Mouse (Mus musculus): ENCODE data around the gene Vmn2r19. TPM values are rescaled to one million over a fixed set of nuclear protein-coding genes. Genes with fewer than 3 reads are reported as not detected.

Gene Vmn2r19
- polyA plus RNA-seq, 2 experiments, result not detected

- no peak overlapping the region for H3K4me2 ChIP-seq (replicated peaks; ENCODE audit: low read depth, low read length, severe bottlenecking)
- no peak for DNase-seq (ENCODE audit: low spot score)
- H3K9ac ChIP-seq (ENCODE audit: low read depth, low read length, severe bottlenecking), result no peak overlapping the region
- no peaks in the 10 kb centered on the region for H3K27me3 ChIP-seq (ENCODE audit: control insufficient read depth, insufficient read depth, low read length)
- no peaks in the 10 kb centered on the region for H3K4me1 ChIP-seq (ENCODE audit: control insufficient read depth, insufficient read depth, low read length)
- no peak for ATAC-seq (ENCODE audit: low FRiP score, low read depth)
- no peaks in the 10 kb centered on the region for H3K9me3 ChIP-seq (ENCODE audit: control insufficient read depth, low read length)
- TF ChIP-seq POLR2A (IDR thresholded peaks at IDR 0.05; ENCODE audit: borderline replicate concordance, extremely low read depth, insufficient read depth, insufficient read length), result no peak
- H3K4me3 ChIP-seq (replicated peaks; ENCODE audit: low read length), result no peak overlapping the region
- H3K27ac ChIP-seq (replicated peaks; ENCODE audit: low read depth, low read length), result no peak overlapping the region
- no peaks in the 10 kb centered on the region for H3K36me3 ChIP-seq (ENCODE audit: control insufficient read depth, insufficient read depth, low read length)
These were observed 32.0 kb downstream of the Vmn2r19 start for GRCm38 (mm10) chr6:123340093-123340492.

GRCm38 (mm10) chr6:123346141-123346540, 38.0 kb downstream of the Vmn2r19 start:
- no peak overlapping the region for H3K27ac ChIP-seq (replicated peaks; ENCODE audit: low read depth, low read length)
- WGBS, result 79% methylated on average over 1 of the region's 1 CpGs
- H3K9me3 ChIP-seq (ENCODE audit: control insufficient read depth, low read length), result no peaks in the 10 kb centered on the region
- no peak for DNase-seq (ENCODE audit: low spot score)
- H3K4me2 ChIP-seq (replicated peaks; ENCODE audit: low read depth, low read length, severe bottlenecking), result no peak overlapping the region
- no peaks in the 10 kb centered on the region for H3K36me3 ChIP-seq (ENCODE audit: control insufficient read depth, insufficient read depth, low read length)
- TF ChIP-seq POLR2A (IDR thresholded peaks at IDR 0.05; ENCODE audit: borderline replicate concordance, extremely low read depth, insufficient read depth, insufficient read length), result no peak
- H3K27me3 ChIP-seq (ENCODE audit: control insufficient read depth, insufficient read depth, low read length), result no peaks in the 10 kb centered on the region
- H3K4me1 ChIP-seq (ENCODE audit: control insufficient read depth, insufficient read depth, low read length), result no peaks in the 10 kb centered on the region
- ATAC-seq (ENCODE audit: low FRiP score, low read depth), result no peak
- no peak overlapping the region for H3K4me3 ChIP-seq (replicated peaks; ENCODE audit: low read length)
- no peak overlapping the region for H3K9ac ChIP-seq (ENCODE audit: low read depth, low read length, severe bottlenecking)

Other genes starting within 250 kb of the Vmn2r19 start
- gene Clec4a2, start 201.9 kb upstream of the Vmn2r19 start, polyA plus RNA-seq (2012; rRNA removed), result 1.9 and 2.3 TPM in 2 replicates
- 4.5 and 5.9 TPM in 2 replicates for gene Clec4a2, start 201.9 kb upstream of the Vmn2r19 start, polyA plus RNA-seq (2014; fragmentation: Nextera tagmentation; extraction: Ambion mirVana)
- not detected in 2 replicates for gene Clec4b2, start 135.4 kb upstream of the Vmn2r19 start, polyA plus RNA-seq (2012; rRNA removed)
- not detected in 2 replicates for gene Clec4b2, start 135.4 kb upstream of the Vmn2r19 start, polyA plus RNA-seq (2014; fragmentation: Nextera tagmentation; extraction: Ambion mirVana)
- gene Clec4n, start 78.5 kb upstream of the Vmn2r19 start, polyA plus RNA-seq (2012; rRNA removed), result 1.9 and 2.2 TPM in 2 replicates
- gene Clec4n, start 78.5 kb upstream of the Vmn2r19 start, polyA plus RNA-seq (2014; fragmentation: Nextera tagmentation; extraction: Ambion mirVana), result 2.7 and 3.7 TPM in 2 replicates
- gene Clec4d, start 46.2 kb upstream of the Vmn2r19 start, polyA plus RNA-seq (2012; rRNA removed), result 0.10 and 0.38 TPM in 2 replicates
- gene Clec4d, start 46.2 kb upstream of the Vmn2r19 start, polyA plus RNA-seq (2014; fragmentation: Nextera tagmentation; extraction: Ambion mirVana), result 0.33 and 0.48 TPM in 2 replicates
- 0.03 and 0.05 TPM in 2 replicates for gene Clec4e, start 18.5 kb upstream of the Vmn2r19 start, polyA plus RNA-seq (2012; rRNA removed)
- not detected in 2 replicates for gene Clec4e, start 18.5 kb upstream of the Vmn2r19 start, polyA plus RNA-seq (2014; fragmentation: Nextera tagmentation; extraction: Ambion mirVana)
- gene Vmn2r20, start 109.8 kb downstream of the Vmn2r19 start, polyA plus RNA-seq (2012; rRNA removed), result not detected in 2 replicates
- gene Vmn2r20, start 109.8 kb downstream of the Vmn2r19 start, polyA plus RNA-seq (2014; fragmentation: Nextera tagmentation; extraction: Ambion mirVana), result not detected in 2 replicates
- gene Vmn2r21, start 225.1 kb downstream of the Vmn2r19 start, polyA plus RNA-seq (2012; rRNA removed), result not detected in 2 replicates
- not detected in 2 replicates for gene Vmn2r21, start 225.1 kb downstream of the Vmn2r19 start, polyA plus RNA-seq (2014; fragmentation: Nextera tagmentation; extraction: Ambion mirVana)